Mouse (Mus musculus) megakaryocyte, embryonic 14.5 days (primary cell): ENCODE data around the gene Cspg5.

Experiments
- FLI1 ChIP-seq: IDR thresholded peaks from 2 replicates; pipeline ENCODE4 v1.6.1; 2012; ENCODE audit warnings: low read length, inconsistent platforms, mixed read lengths
- GATA1 ChIP-seq: IDR thresholded peaks from 3 replicates; pipeline ENCODE4 v1.6.1; 2012; ENCODE audit warnings: mixed read lengths, low read length, inconsistent platforms, borderline replicate concordance

DNA sequence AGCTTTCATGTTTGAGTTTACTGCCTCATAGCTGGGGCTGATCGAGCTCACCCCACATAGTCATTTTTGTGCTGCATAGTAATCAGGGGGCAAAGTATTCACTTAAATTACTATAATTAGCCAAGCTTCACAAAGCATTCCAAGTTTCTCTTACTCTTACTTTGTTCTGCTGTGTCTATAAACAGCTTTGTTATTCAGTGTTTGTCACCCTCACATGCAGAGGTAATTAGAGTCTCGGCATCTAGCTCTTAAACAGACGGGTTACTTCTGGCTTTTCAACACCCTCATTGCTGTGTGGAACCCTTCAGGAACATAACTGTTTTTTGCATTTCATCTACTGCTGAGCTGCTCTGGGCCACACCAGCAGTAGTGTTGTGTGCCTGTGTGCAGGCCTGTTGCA lies 34.6 kb upstream of the Cspg5 start:
- no peak for TF ChIP-seq GATA1
- TF ChIP-seq FLI1 = no peak
